Mouse (Mus musculus): ENCODE measurements around the gene Cd28. TPM values are rescaled to one million over a fixed set of nuclear protein-coding genes. Genes with fewer than 3 reads are reported as not detected.

Gene Cd28
- polyA plus RNA-seq, 1 experiment from 2014 or later = 0.05 TPM

GRCm38 (mm10) chr1:60746856-60747255 lies 30.3 kb downstream of the Cd28 start:
- Histone ChIP-seq H3K9ac (replicated peaks) (no peak overlapping the region), H3K27me3 (ENCODE audit: insufficient read depth, low read length) (no peaks in the 10 kb centered on the region), H3K4me3 (ENCODE audit: low read depth, low read length) (no peak overlapping the region), H3K4me2 (ENCODE audit: low read depth, low read length) (no peak overlapping the region), H3K36me3 (replicated peaks; ENCODE audit: insufficient read depth, low read length) (no peaks in the 10 kb centered on the region), H3K9me3 (ENCODE audit: low read length) (no peaks in the 10 kb centered on the region), H3K4me1 (ENCODE audit: insufficient read depth) (peaks cover 5% of the 10 kb centered on the region; the same call in 1 of the 2 replicates), H3K27ac (ENCODE audit: low read depth) (no peak overlapping the region)
- TF ChIP-seq EP300 (IDR thresholded peaks at IDR 0.05; ENCODE audit: low read depth) = no peak
- TF ChIP-seq CTCF (IDR thresholded peaks at IDR 0.05; ENCODE audit: low read depth) = no peak
- DNase-seq = no peak
- no peak for ATAC-seq
- 68% methylated on average over 5 of the region's 5 CpGs for WGBS (ENCODE audit: insufficient replicate concordance)

- WGBS (ENCODE audit: insufficient replicate concordance) = 84% methylated on average over 1 of the region's 1 CpGs
- Histone ChIP-seq H3K27me3 (ENCODE audit: insufficient read depth, low read length) (no peaks in the 10 kb centered on the region), H3K4me1 (ENCODE audit: insufficient read depth) (peaks cover 5% of the 10 kb centered on the region; the same call in 1 of the 2 replicates), H3K27ac (ENCODE audit: low read depth) (no peak overlapping the region), H3K4me3 (ENCODE audit: low read depth, low read length) (no peak overlapping the region), H3K9me3 (ENCODE audit: low read length) (no peaks in the 10 kb centered on the region), H3K4me2 (ENCODE audit: low read depth, low read length) (no peak overlapping the region), H3K9ac (replicated peaks) (no peak overlapping the region), H3K36me3 (replicated peaks; ENCODE audit: insufficient read depth, low read length) (no peaks in the 10 kb centered on the region)
- TF ChIP-seq EP300 (IDR thresholded peaks at IDR 0.05; ENCODE audit: low read depth) (no peak), CTCF (IDR thresholded peaks at IDR 0.05; ENCODE audit: low read depth) (no peak)
- no peak for DNase-seq
- ATAC-seq = no peak
Measured at GRCm38 (mm10) chr1:60748286-60748685, 31.7 kb downstream of the Cd28 start.

GRCm38 (mm10) chr1:60748936-60749335 lies 32.3 kb downstream of the Cd28 start:
- H3K27ac ChIP-seq (ENCODE audit: low read depth) = no peak overlapping the region
- H3K4me2 ChIP-seq (ENCODE audit: low read depth, low read length) = no peak overlapping the region
- no peaks in the 10 kb centered on the region for H3K9me3 ChIP-seq (ENCODE audit: low read length)
- H3K4me3 ChIP-seq (ENCODE audit: low read depth, low read length) = no peak overlapping the region
- H3K27me3 ChIP-seq (ENCODE audit: insufficient read depth, low read length) = no peaks in the 10 kb centered on the region
- DNase-seq (no peak), ATAC-seq (no peak)
- TF ChIP-seq EP300 (IDR thresholded peaks at IDR 0.05; ENCODE audit: low read depth) = no peak
- TF ChIP-seq CTCF (IDR thresholded peaks at IDR 0.05; ENCODE audit: low read depth) = no peak
- no peak overlapping the region for H3K9ac ChIP-seq (replicated peaks)
- 38% methylated on average over 4 of the region's 4 CpGs for WGBS (ENCODE audit: insufficient replicate concordance)
- peaks cover 5% of the 10 kb centered on the region; the same call in 1 of the 2 replicates for H3K4me1 ChIP-seq (ENCODE audit: insufficient read depth)
- no peaks in the 10 kb centered on the region for H3K36me3 ChIP-seq (replicated peaks; ENCODE audit: insufficient read depth, low read length)

GRCm38 (mm10) chr1:60749346-60749840 lies 32.8 kb downstream of the Cd28 start:
- 61% methylated on average over 5 of the region's 5 CpGs for WGBS (ENCODE audit: insufficient replicate concordance)
- TF ChIP-seq CTCF (IDR thresholded peaks at IDR 0.05; ENCODE audit: low read depth) = no peak
- no peak for TF ChIP-seq EP300 (IDR thresholded peaks at IDR 0.05; ENCODE audit: low read depth)
- H3K9me3 ChIP-seq (ENCODE audit: low read length) = no peaks in the 10 kb centered on the region
- ATAC-seq (no peak), DNase-seq (no peak)
- H3K4me3 ChIP-seq (ENCODE audit: low read depth, low read length) = no peak overlapping the region
- no peak overlapping the region for H3K9ac ChIP-seq (replicated peaks)
- H3K4me1 ChIP-seq (ENCODE audit: insufficient read depth) = peaks cover 5% of the 10 kb centered on the region; the same call in 1 of the 2 replicates
- H3K4me2 ChIP-seq (ENCODE audit: low read depth, low read length) = no peak overlapping the region
- H3K36me3 ChIP-seq (replicated peaks; ENCODE audit: insufficient read depth, low read length) = no peaks in the 10 kb centered on the region
- H3K27me3 ChIP-seq (ENCODE audit: insufficient read depth, low read length) = no peaks in the 10 kb centered on the region
- no peak overlapping the region for H3K27ac ChIP-seq (ENCODE audit: low read depth)

GRCm38 (mm10) chr1:60750201-60750765 lies 33.7 kb downstream of the Cd28 start:
- H3K36me3 ChIP-seq (replicated peaks; ENCODE audit: insufficient read depth, low read length) = no peaks in the 10 kb centered on the region
- no peak overlapping the region for H3K4me3 ChIP-seq (ENCODE audit: low read depth, low read length)
- no peaks in the 10 kb centered on the region for H3K27me3 ChIP-seq (ENCODE audit: insufficient read depth, low read length)
- no peak overlapping the region for H3K4me2 ChIP-seq (ENCODE audit: low read depth, low read length)
- no peak overlapping the region for H3K27ac ChIP-seq (ENCODE audit: low read depth)
- no peaks in the 10 kb centered on the region for H3K9me3 ChIP-seq (ENCODE audit: low read length)
- WGBS (ENCODE audit: insufficient replicate concordance) = 77% methylated on average over 6 of the region's 6 CpGs
- H3K4me1 ChIP-seq (ENCODE audit: insufficient read depth) = peaks cover 5% of the 10 kb centered on the region; the same call in 1 of the 2 replicates
- no peak for TF ChIP-seq CTCF (IDR thresholded peaks at IDR 0.05; ENCODE audit: low read depth)
- TF ChIP-seq EP300 (IDR thresholded peaks at IDR 0.05; ENCODE audit: low read depth) = no peak
- ATAC-seq (no peak), DNase-seq (no peak)
- H3K9ac ChIP-seq (replicated peaks) = no peak overlapping the region

GRCm38 (mm10) chr1:60751011-60751410 lies 34.4 kb downstream of the Cd28 start:
- WGBS (ENCODE audit: insufficient replicate concordance) = 67% methylated on average over 4 of the region's 4 CpGs
- Histone ChIP-seq H3K4me1 (ENCODE audit: insufficient read depth) (peaks cover 3% of the 10 kb centered on the region; the same call in 1 of the 2 replicates), H3K9me3 (ENCODE audit: low read length) (no peaks in the 10 kb centered on the region), H3K4me3 (ENCODE audit: low read depth, low read length) (no peak overlapping the region), H3K27ac (ENCODE audit: low read depth) (no peak overlapping the region), H3K4me2 (ENCODE audit: low read depth, low read length) (no peak overlapping the region), H3K9ac (replicated peaks) (no peak overlapping the region), H3K36me3 (replicated peaks; ENCODE audit: insufficient read depth, low read length) (no peaks in the 10 kb centered on the region), H3K27me3 (ENCODE audit: insufficient read depth, low read length) (no peaks in the 10 kb centered on the region)
- no peak for TF ChIP-seq EP300 (IDR thresholded peaks at IDR 0.05; ENCODE audit: low read depth)
- TF ChIP-seq CTCF (IDR thresholded peaks at IDR 0.05; ENCODE audit: low read depth) = no peak
- ATAC-seq (no peak), DNase-seq (no peak)

Data from liver, postnatal 0 days (tissue).